In genomic region chr16:62414485-62414884, GRCm38 (mm10) we compare ENCODE assay signal across 8 mouse cellular contexts.
DNase-seq lines count a peak whose midpoint lies in the region; ATAC-seq lines count a peak whose summit lies in the region.

No protein-coding gene starts in this region.

- ATAC-seq in CD4-positive, CD25-positive, alpha-beta regulatory T cell, adult 4 months = no peak

- intact Hi-C loops in left cerebral cortex, postnatal 25 days (cut with DNase I) = loop anchor here (2.0 kb wide), 1 partner anchor 1808 kb away; no protein-coding TSS in a partner anchor

- DNase-seq in adrenal gland, postnatal 36 days = peak; percentile 0 to 9
- no peak for DNase-seq in adrenal gland, adult 2 months
- DNase-seq in right cerebral cortex, adult 2 months (ENCODE audit: low spot score in 2 of 2) = peak; percentile 59 to 64
- no peak for DNase-seq in right cerebral cortex, postnatal 25 days
- peak; percentile 39 to 52 for DNase-seq in left cerebral cortex, postnatal 25 days (ENCODE audit: low spot score in 2 of 2)
- no peak for DNase-seq in thymus, postnatal 14 days
- DNase-seq in urinary bladder, postnatal 4 days (ENCODE audit: low spot score in 2 of 2) = no peak

Comparison
In these comparisons a context has a peak if more than half of its experiments do, and no peak if none do; other contexts are left out.
1. DNase-seq: peak in adrenal gland, postnatal 36 days (2 of 2), right cerebral cortex, adult 2 months (2 of 2) and left cerebral cortex, postnatal 25 days (2 of 2); none in adrenal gland, adult 2 months (single experiment), right cerebral cortex, postnatal 25 days (single experiment), thymus, postnatal 14 days (single experiment) and urinary bladder, postnatal 4 days (0 of 2).